Comparison of ENCODE assay signal across 20 mouse cellular contexts in the genomic region with DNA sequence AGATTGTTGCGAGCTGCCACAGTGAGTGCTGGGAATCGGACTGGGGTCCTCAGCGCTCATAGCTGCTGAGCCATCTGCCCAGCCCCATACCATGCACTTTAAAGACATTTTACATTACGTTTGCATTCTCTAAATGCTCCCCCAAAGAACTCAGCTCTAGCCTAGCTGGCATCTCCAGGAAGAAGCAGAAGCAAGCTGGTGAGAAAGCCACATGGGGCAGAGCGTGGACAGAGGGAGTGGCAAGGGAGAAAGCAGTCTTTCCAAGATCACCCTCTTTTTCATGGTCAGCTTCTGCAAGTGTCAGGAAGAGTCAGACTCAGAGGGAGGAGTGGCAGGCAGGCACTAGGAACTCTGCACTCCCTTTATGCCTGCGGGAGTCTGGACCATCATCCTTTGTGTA. TPM values are rescaled to one million over a fixed set of nuclear protein-coding genes. Genes with fewer than 3 reads are reported as not detected.
DNase-seq lines count a peak whose midpoint lies in the region; ATAC-seq and TF ChIP-seq lines count a peak whose summit lies in the region.
"Had no signal": no experiment of that assay in that cellular context is flagged by ENCODE, and none has a peak within 500 bp of the region (broad histone marks: within the 10 kb centered on the region; RNA-seq: fewer than 3 reads in every experiment).

No protein-coding gene starts in this region.

- no peak for TF ChIP-seq POLR2A in bone marrow macrophage, adult 2 months (IDR thresholded peaks at IDR 0.05; ENCODE audit: borderline replicate concordance, low read depth, low read length)

- H3K4me3 ChIP-seq in liver, embryonic 12.5 days: no peak overlapping the region
- H3K4me3 ChIP-seq in bone marrow macrophage, adult 2 months (ENCODE audit: insufficient read depth, low read length): no peak overlapping the region
- no peak overlapping the region for H3K4me3 ChIP-seq in liver, embryonic 13.5 days (replicated peaks)
- H3K4me3 ChIP-seq: embryonic facial prominence, embryonic 15.5 days; erythroblast, embryonic 14.5 days; forebrain, embryonic 15.5 days; heart, embryonic 10.5 days; heart, embryonic 15.5 days; hindbrain, embryonic 13.5 days had no signal

- peak overlapping the region; percentile 86 for H3K27ac ChIP-seq in liver, embryonic 12.5 days
- peak overlapping the region; percentile 44 for H3K27ac ChIP-seq in bone marrow macrophage, adult 2 months (ENCODE audit: insufficient read depth, low read depth, low read length)
- H3K27ac ChIP-seq in liver, embryonic 13.5 days: peak overlapping the region; percentile 73
- H3K27ac ChIP-seq: embryonic facial prominence, embryonic 15.5 days; forebrain, embryonic 15.5 days; heart, embryonic 10.5 days; heart, embryonic 15.5 days; hindbrain, embryonic 13.5 days had no signal

- H3K9me3 ChIP-seq in liver, embryonic 12.5 days (replicated peaks): 0 out of 2 replicates have a peak, but pooled peaks cover 3% of the 10 kb centered on the region
- H3K9me3 ChIP-seq in liver, embryonic 13.5 days (replicated peaks): no peaks in the 10 kb centered on the region
- H3K9me3 ChIP-seq: embryonic facial prominence, embryonic 15.5 days; forebrain, embryonic 15.5 days; heart, embryonic 15.5 days; hindbrain, embryonic 13.5 days had no signal

- TF ChIP-seq CTCF in bone marrow macrophage, adult 2 months (IDR thresholded peaks at IDR 0.05; ENCODE audit: low read depth, low read length): no peak

- no peak for ATAC-seq in liver, embryonic 12.5 days
- no peak for ATAC-seq in liver, embryonic 13.5 days (ENCODE audit: low read depth)
- ATAC-seq: forebrain, embryonic 15.5 days had no signal

- no peaks in the 10 kb centered on the region for H3K27me3 ChIP-seq in liver, embryonic 12.5 days (replicated peaks)
- H3K27me3 ChIP-seq in liver, embryonic 13.5 days: no peaks in the 10 kb centered on the region
- H3K27me3 ChIP-seq: embryonic facial prominence, embryonic 15.5 days; forebrain, embryonic 15.5 days; heart, embryonic 15.5 days; hindbrain, embryonic 13.5 days had no signal

- whole genome bisulfite sequencing in liver, embryonic 12.5 days (ENCODE audit: insufficient replicate concordance): 88% methylated on average over 6 of the region's 6 CpGs
- 83% methylated on average over 6 of the region's 6 CpGs for WGBS in liver, embryonic 13.5 days (ENCODE audit: insufficient replicate concordance)

- DNase-seq in liver: no peak
- no peak for DNase-seq in liver, embryonic 13.5 days
- DNase-seq in lung, postnatal 10 days: no peak
- no peak for DNase-seq in retina, embryonic 14.5 days (ENCODE audit: low spot score)
- DNase-seq: adrenal gland, adult 8-10 months; adrenal gland, postnatal 36 days; cerebellum, adult 11 months; cerebellum, adult 8-10 months; cerebellum, postnatal 14 days; embryo, embryonic 11 days; gastrocnemius, postnatal 36 days; heart, postnatal 14 days had no signal

- H3K9ac ChIP-seq in liver, embryonic 12.5 days: no peak overlapping the region
- no peak overlapping the region for H3K9ac ChIP-seq in liver, embryonic 13.5 days
- H3K9ac ChIP-seq: embryonic facial prominence, embryonic 15.5 days; forebrain, embryonic 15.5 days; heart, embryonic 15.5 days; hindbrain, embryonic 13.5 days had no signal

- peaks cover 62% of the 10 kb centered on the region for H3K4me1 ChIP-seq in liver, embryonic 12.5 days
- peaks cover 30% of the 10 kb centered on the region for H3K4me1 ChIP-seq in bone marrow macrophage, adult 2 months (ENCODE audit: control insufficient read depth, insufficient read depth, low read length)
- peaks cover 57% of the 10 kb centered on the region for H3K4me1 ChIP-seq in liver, embryonic 13.5 days (replicated peaks)
- H3K4me1 ChIP-seq: embryonic facial prominence, embryonic 15.5 days; forebrain, embryonic 15.5 days; heart, embryonic 10.5 days; hindbrain, embryonic 13.5 days had no signal

- H3K4me2 ChIP-seq in liver, embryonic 12.5 days: no peak overlapping the region
- H3K4me2 ChIP-seq in liver, embryonic 13.5 days: no peak overlapping the region
- H3K4me2 ChIP-seq: embryonic facial prominence, embryonic 15.5 days; forebrain, embryonic 15.5 days; heart, embryonic 15.5 days; hindbrain, embryonic 13.5 days had no signal

- H3K36me3 ChIP-seq in liver, embryonic 12.5 days: no peaks in the 10 kb centered on the region
- H3K36me3 ChIP-seq in liver, embryonic 13.5 days: no peaks in the 10 kb centered on the region
- H3K36me3 ChIP-seq: embryonic facial prominence, embryonic 15.5 days; forebrain, embryonic 15.5 days; heart, embryonic 10.5 days; heart, embryonic 15.5 days; hindbrain, embryonic 13.5 days had no signal

RNA-seq across cellular contexts. Expression of a gene that starts 22.5 kb away (rescaled TPM):
- polyA plus RNA-seq in liver, embryonic 12.5 days (2016; fragmentation: Nextera tagmentation; extraction: Ambion mirVana): not detected in 2 replicates
- polyA plus RNA-seq in bone marrow macrophage, adult 2 months (2012; ENCODE audit: insufficient read depth, insufficient read length, missing spikeins): 0.34 TPM in 1 of 2 replicates, not detected in the other
- polyA plus RNA-seq in liver, embryonic 13.5 days (2015; fragmentation: Nextera tagmentation; extraction: Ambion mirVana): not detected in 2 replicates
- polyA plus RNA-seq: erythroblast, embryonic 14.5 days had no signal

RNA-seq across cellular contexts. Expression of a gene that starts 23.3 kb away (rescaled TPM):
- polyA plus RNA-seq in liver, embryonic 12.5 days (2016; fragmentation: Nextera tagmentation; extraction: Ambion mirVana): 53.0 and 54.2 TPM in 2 replicates
- polyA plus RNA-seq in bone marrow macrophage, adult 2 months (2012; ENCODE audit: insufficient read depth, insufficient read length, missing spikeins): 137 and 156 TPM in 2 replicates
- 36.2 and 50.2 TPM in 2 replicates for polyA plus RNA-seq in liver, embryonic 13.5 days (2015; fragmentation: Nextera tagmentation; extraction: Ambion mirVana)

RNA-seq across cellular contexts. Expression of a gene that starts 54.7 kb away (rescaled TPM):
- 32.8 and 33.3 TPM in 2 replicates for polyA plus RNA-seq in liver, embryonic 12.5 days (2016; fragmentation: Nextera tagmentation; extraction: Ambion mirVana)
- polyA plus RNA-seq in bone marrow macrophage, adult 2 months (2012; ENCODE audit: insufficient read depth, insufficient read length, missing spikeins): 133 and 157 TPM in 2 replicates
- polyA plus RNA-seq in liver, embryonic 13.5 days (2015; fragmentation: Nextera tagmentation; extraction: Ambion mirVana): 28.1 and 33.8 TPM in 2 replicates
